Mouse (Mus musculus) neural tube, embryonic 11.5 days (tissue): ENCODE results near the gene Cadps2. TPM values are rescaled to one million over a fixed set of nuclear protein-coding genes. Genes with fewer than 3 reads are reported as not detected.

Source experiments
- ATAC-seq: fragments of 200-750 bp; cut with Nextera tagmentation; 2 replicates; pipeline ENCODE4 v1.8.0; 2017; ENCODE audit warnings: moderate number of reproducible peaks, mild to moderate bottlenecking, moderate TSS enrichment, moderate library complexity; ENCODE audit not compliant: insufficient read depth, low FRiP score, low TSS enrichment
- DNase-seq: peaks from one replicate; pipeline ENCODE4 v3.0.0-alpha.2; 2015; ENCODE audit warnings: low spot score
- H3K27ac ChIP-seq: fragments of 300-500 bp; sonication (generic); 2 replicates; pipeline ENCODE4 v1.5.1; 2014; ENCODE audit warnings: low read depth, mild to moderate bottlenecking, low read length
- H3K27me3 ChIP-seq: fragments of 300-500 bp; sonication (generic); 2 replicates; pipeline ENCODE4 v1.6.1; 2014; ENCODE audit warnings: mild to moderate bottlenecking, low read length, mixed read lengths; ENCODE audit not compliant: control insufficient read depth, insufficient read depth
- H3K36me3 ChIP-seq: fragments of 300-500 bp; sonication (generic); 2 replicates; pipeline ENCODE4 v1.6.1; 2014; ENCODE audit warnings: mild to moderate bottlenecking, low read length, moderate library complexity, mixed read lengths; ENCODE audit not compliant: control insufficient read depth, insufficient read depth
- H3K4me1 ChIP-seq: fragments of 300-500 bp; sonication (generic); 2 replicates; pipeline ENCODE4 v1.6.1; 2014; ENCODE audit warnings: low read length, mixed read lengths; ENCODE audit not compliant: control insufficient read depth, insufficient read depth
- H3K4me2 ChIP-seq: fragments of 300-500 bp; sonication (generic); 2 replicates; pipeline ENCODE4 v1.6.1; 2014; ENCODE audit warnings: low read depth, mild to moderate bottlenecking, moderate library complexity
- H3K4me3 ChIP-seq: fragments of 300-500 bp; sonication (generic); 2 replicates; pipeline ENCODE4 v1.5.1; 2014; ENCODE audit warnings: low read depth, low read length
- H3K9ac ChIP-seq: fragments of 300-500 bp; sonication (generic); 2 replicates; pipeline ENCODE4 v1.6.1; 2014; ENCODE audit warnings: mild to moderate bottlenecking, low read length
- H3K9me3 ChIP-seq: fragments of 300-500 bp; sonication (generic); 2 replicates; pipeline ENCODE4 v1.6.1; 2016; ENCODE audit warnings: low read length; ENCODE audit not compliant: control insufficient read depth
- WGBS: fragments of 180-500 bp; shearing (Covaris S2); extraction: QIAGEN DNeasy Blood & Tissue Kit; methylation state at CpG from one replicate; pipeline ENCODE4 v1.1.7; 2014; 5-methylcytosine and 5-hydroxymethylcytosine counted together
- polyA plus RNA-seq: library from polyadenylated mRNA; unstranded; fragments of >200 nt; fragmentation: Nextera tagmentation; extraction: Ambion mirVana; gene quantifications from 2 replicates; pipeline ENCODE4 v1.2.1, GENCODE M21; 2014

Cadps2 gene
- polyA plus RNA-seq, 1 experiment from 2014 or later, result 3.1 TPM

GRCm38 (mm10) chr6:23353480-23353879, 485.7 kb downstream of the Cadps2 start:
- ATAC-seq (peak; percentile 61; the same call in 1 of the 2 replicates), DNase-seq (peak; percentile 45)
- Histone ChIP-seq H3K36me3 (no peaks in the 10 kb centered on the region), H3K27me3 (no peaks in the 10 kb centered on the region), H3K4me2 (no peak overlapping the region), H3K4me3 (no peak overlapping the region), H3K27ac (no peak overlapping the region), H3K9ac (no peak overlapping the region), H3K9me3 (no peaks in the 10 kb centered on the region), H3K4me1 (no peaks in the 10 kb centered on the region; the same call in 1 of the 2 replicates)
- WGBS, result 3% methylated on average over 7 of the region's 7 CpGs

DNA sequence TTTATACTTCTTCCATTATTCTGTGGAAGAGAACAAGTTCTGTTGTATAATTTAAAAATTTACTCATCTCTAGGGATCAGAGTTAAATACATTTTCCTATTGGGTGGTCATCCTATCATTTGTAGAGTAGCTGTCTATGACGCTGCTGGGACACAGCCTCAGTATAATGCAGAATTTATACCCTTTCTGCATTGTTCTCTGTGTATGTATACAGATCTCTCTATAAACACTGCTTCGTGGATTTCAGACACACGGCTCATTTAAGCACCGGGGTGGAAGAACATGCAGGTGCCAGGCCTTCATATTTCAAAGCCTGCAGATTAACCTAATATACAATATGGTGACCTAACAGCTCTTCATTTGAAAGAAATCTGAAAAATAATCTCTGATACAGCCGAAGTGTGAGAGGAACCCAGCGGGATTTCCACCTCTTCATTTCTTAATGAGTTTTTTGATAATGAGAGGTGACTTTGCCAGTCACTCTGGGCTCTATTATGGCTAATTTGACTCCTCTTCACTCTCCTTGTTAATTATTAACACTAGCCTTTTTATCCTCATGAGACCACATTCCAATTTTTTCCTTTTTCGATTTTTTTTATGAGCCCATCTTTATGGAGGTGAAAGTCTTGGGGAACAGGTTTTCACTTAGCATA, 501.7 kb downstream of the Cadps2 start:
- no peaks in the 10 kb centered on the region for H3K4me1 ChIP-seq
- ATAC-seq, result no peak

DNA sequence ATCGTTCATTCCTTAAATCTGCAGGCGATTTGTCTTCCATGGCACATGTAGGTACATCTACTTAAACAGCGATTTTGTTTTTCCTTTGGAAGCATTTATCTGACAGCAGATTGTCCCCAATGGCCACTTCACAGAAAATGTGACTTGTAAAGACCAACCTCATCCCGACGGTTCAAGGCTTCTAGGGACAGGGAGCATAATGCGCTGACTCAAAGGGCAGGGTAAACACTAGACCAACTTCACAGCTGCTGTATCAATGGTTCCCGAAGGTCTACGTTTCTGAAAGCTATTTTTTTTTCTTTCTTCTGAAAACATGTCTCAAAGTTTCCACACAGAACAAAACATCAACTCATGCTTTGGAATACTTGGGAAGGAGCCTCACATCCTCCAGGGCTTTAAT, 524.3 kb downstream of the Cadps2 start:
- H3K4me3 ChIP-seq, result no peak overlapping the region
- H3K27me3 ChIP-seq, result no peaks in the 10 kb centered on the region
- H3K9me3 ChIP-seq, result no peaks in the 10 kb centered on the region
- H3K27ac ChIP-seq, result no peak overlapping the region
- WGBS, result 84% methylated on average over 8 of the region's 8 CpGs
- ATAC-seq, result no peak
- no peaks in the 10 kb centered on the region for H3K36me3 ChIP-seq
- no peak overlapping the region for H3K4me2 ChIP-seq
- H3K9ac ChIP-seq, result no peak overlapping the region
- no peak for DNase-seq
- H3K4me1 ChIP-seq, result no peaks in the 10 kb centered on the region

More for the DNA sequence above, 501.7 kb downstream of the Cadps2 start:
- Histone ChIP-seq H3K4me3 (no peak overlapping the region), H3K36me3 (no peaks in the 10 kb centered on the region), H3K9ac (no peak overlapping the region), H3K4me2 (no peak overlapping the region), H3K27me3 (no peaks in the 10 kb centered on the region), H3K27ac (no peak overlapping the region), H3K9me3 (no peaks in the 10 kb centered on the region)
- WGBS, result 76% methylated on average over 7 of the region's 7 CpGs
- DNase-seq, result no peak

DNA sequence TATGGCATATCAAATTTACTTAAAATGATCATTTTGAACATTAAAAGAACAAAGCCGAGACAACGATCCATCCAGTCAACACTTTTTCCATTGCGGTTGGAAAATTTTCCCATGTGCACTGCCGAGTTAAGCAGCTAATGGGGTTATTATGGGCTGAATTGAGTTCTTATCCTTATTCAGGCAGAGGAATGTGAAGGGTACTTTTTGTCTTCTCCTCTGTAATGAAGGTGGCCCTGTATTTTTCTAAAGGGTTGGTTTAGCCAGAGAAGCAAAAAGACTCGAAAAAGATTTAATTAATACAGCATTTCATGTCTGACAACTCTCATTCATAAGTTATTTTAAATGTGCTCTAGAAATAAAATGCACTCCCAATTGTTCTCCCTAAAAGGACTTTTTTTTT, 524.9 kb downstream of the Cadps2 start:
- Histone ChIP-seq H3K36me3 (no peaks in the 10 kb centered on the region), H3K9ac (no peak overlapping the region), H3K4me3 (no peak overlapping the region), H3K9me3 (no peaks in the 10 kb centered on the region), H3K4me2 (no peak overlapping the region), H3K4me1 (no peaks in the 10 kb centered on the region), H3K27me3 (no peaks in the 10 kb centered on the region), H3K27ac (no peak overlapping the region)
- ATAC-seq, result no peak
- WGBS, result 85% methylated on average over 5 of the region's 5 CpGs
- no peak for DNase-seq

DNA sequence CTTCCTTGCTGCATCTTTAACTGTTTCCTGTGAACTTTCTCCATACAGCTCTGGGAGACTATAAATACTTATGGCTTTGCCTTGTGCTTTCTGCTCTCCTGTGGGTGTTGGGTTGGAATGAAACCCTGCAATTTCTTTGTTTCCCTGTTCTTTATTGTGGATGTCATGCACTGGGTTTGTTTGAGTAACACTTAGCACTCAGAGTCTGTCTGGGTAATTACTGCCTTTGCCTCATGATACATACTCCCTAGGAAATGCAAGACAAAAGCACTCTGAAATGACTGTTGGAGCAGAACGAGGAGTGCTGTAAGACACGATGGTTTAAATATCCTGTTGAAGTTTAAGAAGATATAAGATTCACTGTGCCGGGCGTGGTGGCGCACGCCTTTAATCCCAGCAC, 533.2 kb downstream of the Cadps2 start:
- WGBS, result 81% methylated on average over 6 of the region's 6 CpGs
- Histone ChIP-seq H3K4me1 (no peaks in the 10 kb centered on the region), H3K27me3 (no peaks in the 10 kb centered on the region)

GRCm38 (mm10) chr6:23298596-23298995, 540.6 kb downstream of the Cadps2 start:
- Histone ChIP-seq H3K9me3 (no peaks in the 10 kb centered on the region), H3K36me3 (no peaks in the 10 kb centered on the region), H3K4me3 (no peak overlapping the region), H3K4me2 (no peak overlapping the region), H3K4me1 (no peaks in the 10 kb centered on the region), H3K9ac (no peak overlapping the region), H3K27ac (no peak overlapping the region), H3K27me3 (no peaks in the 10 kb centered on the region)
- DNase-seq (no peak), ATAC-seq (no peak)
- WGBS, result 86% methylated on average over 2 of the region's 2 CpGs

More for the DNA sequence above, 533.2 kb downstream of the Cadps2 start:
- H3K9me3 ChIP-seq, result no peaks in the 10 kb centered on the region
- no peak overlapping the region for H3K9ac ChIP-seq
- H3K4me3 ChIP-seq, result no peak overlapping the region
- no peaks in the 10 kb centered on the region for H3K36me3 ChIP-seq
- no peak overlapping the region for H3K27ac ChIP-seq
- no peak for DNase-seq
- ATAC-seq, result no peak
- no peak overlapping the region for H3K4me2 ChIP-seq

GRCm38 (mm10) chr6:23294685-23295084, 544.5 kb downstream of the Cadps2 start:
- no peak for DNase-seq
- no peak for ATAC-seq
- no peak overlapping the region for H3K27ac ChIP-seq
- WGBS, result 87% methylated on average over 4 of the region's 4 CpGs
- no peaks in the 10 kb centered on the region for H3K27me3 ChIP-seq
- H3K9ac ChIP-seq, result no peak overlapping the region
- H3K4me2 ChIP-seq, result no peak overlapping the region
- H3K4me1 ChIP-seq, result no peaks in the 10 kb centered on the region
- H3K9me3 ChIP-seq, result no peaks in the 10 kb centered on the region
- H3K36me3 ChIP-seq, result no peaks in the 10 kb centered on the region
- no peak overlapping the region for H3K4me3 ChIP-seq

DNA sequence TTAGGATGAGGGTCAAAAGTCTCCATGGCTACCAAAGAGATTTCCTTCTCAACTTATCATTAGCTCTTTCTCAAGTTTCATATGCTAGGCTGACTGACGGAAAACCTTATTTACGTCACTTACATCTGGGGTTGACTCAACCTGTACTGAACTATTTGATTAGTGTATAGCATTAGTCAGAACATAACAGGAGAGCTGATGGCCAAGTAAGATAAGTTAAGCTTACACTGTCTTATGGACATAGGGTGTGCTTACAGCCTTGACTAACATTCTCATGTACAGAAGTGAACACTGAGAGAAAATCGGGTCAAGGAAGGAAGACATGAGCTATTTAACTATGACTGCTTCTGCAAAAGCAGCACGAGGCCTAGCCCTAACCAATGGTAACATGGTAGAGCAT, 550.5 kb downstream of the Cadps2 start:
- H3K9me3 ChIP-seq, result no peaks in the 10 kb centered on the region
- H3K9ac ChIP-seq, result no peak overlapping the region
- no peaks in the 10 kb centered on the region for H3K36me3 ChIP-seq
- DNase-seq (no peak), ATAC-seq (no peak)
- 88% methylated on average over 4 of the region's 4 CpGs for WGBS
- H3K27me3 ChIP-seq, result no peaks in the 10 kb centered on the region
- no peaks in the 10 kb centered on the region for H3K4me1 ChIP-seq
- H3K4me2 ChIP-seq, result no peak overlapping the region
- H3K4me3 ChIP-seq, result no peak overlapping the region
- H3K27ac ChIP-seq, result no peak overlapping the region

- Histone ChIP-seq H3K4me2 (no peak overlapping the region), H3K4me1 (no peaks in the 10 kb centered on the region), H3K9ac (no peak overlapping the region), H3K36me3 (no peaks in the 10 kb centered on the region), H3K27me3 (no peaks in the 10 kb centered on the region; the same call in 1 of the 2 replicates), H3K9me3 (no peaks in the 10 kb centered on the region), H3K4me3 (no peak overlapping the region), H3K27ac (no peak overlapping the region)
- WGBS, result 47% methylated on average over 9 of the region's 9 CpGs
- ATAC-seq, result 0 out of 2 replicates have a peak, but pooled peaks have one; percentile 25
- no peak for DNase-seq
Observed at GRCm38 (mm10) chr6:23281514-23281820, 557.8 kb downstream of the Cadps2 start.
